Mouse (Mus musculus) megakaryocyte, embryonic 14.5 days (primary cell): ENCODE measurements around the gene Ehd1.

ENCODE experiments used
- FLI1 ChIP-seq: IDR thresholded peaks from 2 replicates; pipeline ENCODE4 v1.6.1; 2012; ENCODE audit warnings: low read length, inconsistent platforms, mixed read lengths
- GATA1 ChIP-seq: IDR thresholded peaks from 3 replicates; pipeline ENCODE4 v1.6.1; 2012; ENCODE audit warnings: mixed read lengths, low read length, inconsistent platforms, borderline replicate concordance

- no peak for TF ChIP-seq GATA1
- TF ChIP-seq FLI1: no peak
Measured at GRCm38 (mm10) chr19:6238740-6239139, 37.8 kb upstream of the Ehd1 start.
